Mouse (Mus musculus): Measurements from ENCODE around the gene Tefm. TPM values are rescaled to one million over a fixed set of nuclear protein-coding genes. Genes with fewer than 3 reads are reported as not detected.
A peak's percentile ranks its signal among the peaks of the same experiment; 100 is the strongest.

The Tefm gene
- polyA plus RNA-seq, 1 experiment from 2014 or later, result 22.6 TPM

DNA sequence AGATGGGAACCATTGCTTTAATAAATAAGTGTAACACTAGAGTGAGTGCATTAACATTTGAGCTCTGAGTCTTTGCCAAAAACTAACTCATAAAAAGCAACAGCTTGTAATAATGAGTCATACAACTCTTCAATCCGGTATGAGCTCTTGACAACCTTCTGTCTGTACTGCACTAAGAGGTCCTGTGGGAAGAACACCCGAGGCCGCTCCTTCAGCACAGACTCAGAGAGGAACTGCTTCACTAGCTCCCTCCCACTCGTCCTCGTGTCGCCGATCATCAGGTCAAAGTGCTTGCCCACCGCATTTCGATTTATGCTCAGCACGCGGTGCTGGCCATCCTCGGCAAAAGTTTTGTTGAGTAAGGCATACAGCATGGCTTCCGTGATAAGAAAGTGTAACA, 5.2 kb downstream of the Tefm start:
- Histone ChIP-seq H3K9ac (ENCODE audit: low read length) (no peak overlapping the region), H3K4me3 (replicated peaks; ENCODE audit: low read length) (no peak overlapping the region), H3K36me3 (ENCODE audit: control insufficient read depth, insufficient read depth, low read length) (peaks cover 7% of the 10 kb centered on the region; the same call in 1 of the 2 replicates), H3K4me2 (ENCODE audit: low read depth, low read length) (no peak overlapping the region), H3K27me3 (ENCODE audit: control insufficient read depth, insufficient read depth, low read length) (no peaks in the 10 kb centered on the region), H3K9me3 (replicated peaks; ENCODE audit: control insufficient read depth, low read length) (no peaks in the 10 kb centered on the region), H3K4me1 (ENCODE audit: control insufficient read depth, insufficient read depth, low read length) (no peaks in the 10 kb centered on the region), H3K27ac (ENCODE audit: low read length) (no peak overlapping the region)
- ATAC-seq (ENCODE audit: insufficient read depth, low FRiP score), result no peak
- 89% methylated on average over 13 of the region's 13 CpGs for WGBS

DNA sequence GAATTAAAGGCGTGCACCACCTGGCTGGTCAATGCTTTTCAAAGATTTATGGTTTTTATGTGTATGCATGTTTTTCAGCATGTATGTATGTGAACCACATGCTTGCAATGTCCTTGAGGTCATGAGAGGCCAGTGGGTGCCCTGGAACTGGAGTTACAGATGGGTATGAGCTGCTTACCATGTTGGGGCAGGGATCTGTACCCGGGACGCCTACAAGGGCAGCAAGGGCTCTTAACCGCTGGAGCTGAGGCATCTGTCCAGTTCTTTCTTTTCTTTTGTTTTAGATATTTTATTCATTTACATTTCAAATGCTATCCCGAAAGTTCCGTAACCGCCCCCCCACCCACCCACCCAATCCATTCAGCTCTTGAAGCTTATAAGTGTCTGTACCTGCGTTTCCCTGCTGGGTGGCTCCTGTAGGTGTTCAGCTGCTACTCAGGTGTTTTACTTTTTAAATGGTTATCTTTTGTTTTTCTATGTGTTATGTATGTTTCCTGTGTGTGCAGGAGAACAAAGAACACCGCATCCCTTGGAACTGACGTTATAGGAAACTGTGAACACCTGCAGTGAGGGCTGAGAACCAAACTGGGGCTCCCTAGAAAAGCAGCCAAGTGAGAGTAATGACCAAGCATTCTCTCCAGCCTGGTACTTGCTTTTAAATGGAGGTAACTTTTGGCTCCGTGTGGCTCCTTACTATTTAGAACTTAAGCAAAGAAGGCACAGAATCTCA, 5.9 kb downstream of the Tefm start:
- no peak overlapping the region for H3K9ac ChIP-seq (ENCODE audit: low read length)
- H3K36me3 ChIP-seq (ENCODE audit: control insufficient read depth, insufficient read depth, low read length), result peaks cover 7% of the 10 kb centered on the region; the same call in 1 of the 2 replicates
- no peaks in the 10 kb centered on the region for H3K27me3 ChIP-seq (ENCODE audit: control insufficient read depth, insufficient read depth, low read length)
- no peak overlapping the region for H3K4me3 ChIP-seq (replicated peaks; ENCODE audit: low read length)
- no peak overlapping the region for H3K27ac ChIP-seq (ENCODE audit: low read length)
- no peaks in the 10 kb centered on the region for H3K4me1 ChIP-seq (ENCODE audit: control insufficient read depth, insufficient read depth, low read length)
- no peak overlapping the region for H3K4me2 ChIP-seq (ENCODE audit: low read depth, low read length)
- H3K9me3 ChIP-seq (replicated peaks; ENCODE audit: control insufficient read depth, low read length), result no peaks in the 10 kb centered on the region
- ATAC-seq (ENCODE audit: insufficient read depth, low FRiP score), result no peak
- WGBS, result 88% methylated on average over 11 of the region's 11 CpGs

DNA sequence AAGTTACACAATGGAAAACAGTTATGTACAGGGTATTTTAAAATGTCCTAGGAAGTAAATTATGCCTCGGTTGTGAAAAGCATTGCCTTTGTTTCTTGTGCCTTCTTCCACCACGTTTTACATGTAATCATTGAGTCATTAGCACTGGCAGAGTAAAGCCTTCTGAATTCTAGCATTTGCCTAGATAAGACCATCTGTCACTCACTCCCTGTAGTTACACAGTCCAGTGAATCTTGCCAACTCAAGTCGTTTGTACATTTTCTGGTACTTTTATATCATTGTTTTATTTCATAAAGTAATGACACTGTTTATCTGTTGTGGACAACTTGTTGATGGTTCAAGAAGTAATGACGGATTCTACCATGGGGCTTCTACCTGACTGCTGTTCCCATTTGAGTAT, 7.2 kb downstream of the Tefm start:
- Histone ChIP-seq H3K4me3 (replicated peaks; ENCODE audit: low read length) (no peak overlapping the region), H3K27me3 (ENCODE audit: control insufficient read depth, insufficient read depth, low read length) (no peaks in the 10 kb centered on the region), H3K4me2 (ENCODE audit: low read depth, low read length) (no peak overlapping the region), H3K36me3 (ENCODE audit: control insufficient read depth, insufficient read depth, low read length) (peaks cover 7% of the 10 kb centered on the region; the same call in 1 of the 2 replicates), H3K9me3 (replicated peaks; ENCODE audit: control insufficient read depth, low read length) (no peaks in the 10 kb centered on the region), H3K9ac (ENCODE audit: low read length) (no peak overlapping the region), H3K4me1 (ENCODE audit: control insufficient read depth, insufficient read depth, low read length) (no peaks in the 10 kb centered on the region), H3K27ac (ENCODE audit: low read length) (no peak overlapping the region)
- no peak for ATAC-seq (ENCODE audit: insufficient read depth, low FRiP score)
- 74% methylated on average over 4 of the region's 4 CpGs for whole genome bisulfite sequencing

DNA sequence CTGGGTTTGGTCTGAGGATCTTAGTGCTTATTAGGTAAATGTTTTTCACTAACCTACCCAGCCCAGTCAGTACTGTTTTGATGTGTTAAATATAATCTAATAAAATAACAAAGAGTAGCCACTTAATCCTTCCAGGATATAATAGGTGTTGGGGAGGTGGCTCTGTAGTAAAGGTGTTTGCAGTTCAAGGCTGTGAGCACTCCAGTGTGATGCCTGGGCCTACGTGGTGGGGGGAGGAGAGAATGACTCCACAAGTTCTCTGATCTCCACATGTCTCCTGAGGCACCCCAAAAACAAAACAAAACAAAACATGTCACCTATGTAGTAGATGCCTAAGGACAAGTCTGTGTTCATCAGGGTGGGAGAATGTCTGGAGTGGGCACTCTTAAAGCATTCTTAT, 9.9 kb downstream of the Tefm start:
- no peaks in the 10 kb centered on the region for H3K4me1 ChIP-seq (ENCODE audit: control insufficient read depth, insufficient read depth, low read length)
- no peaks in the 10 kb centered on the region for H3K27me3 ChIP-seq (ENCODE audit: control insufficient read depth, insufficient read depth, low read length)
- no peak overlapping the region for H3K9ac ChIP-seq (ENCODE audit: low read length)
- H3K4me3 ChIP-seq (replicated peaks; ENCODE audit: low read length), result no peak overlapping the region
- H3K27ac ChIP-seq (ENCODE audit: low read length), result no peak overlapping the region
- no peaks in the 10 kb centered on the region for H3K9me3 ChIP-seq (replicated peaks; ENCODE audit: control insufficient read depth, low read length)
- peaks cover 7% of the 10 kb centered on the region; the same call in 1 of the 2 replicates for H3K36me3 ChIP-seq (ENCODE audit: control insufficient read depth, insufficient read depth, low read length)
- 74% methylated on average over 1 of the region's 1 CpGs for WGBS
- no peak for ATAC-seq (ENCODE audit: insufficient read depth, low FRiP score)
- H3K4me2 ChIP-seq (ENCODE audit: low read depth, low read length), result no peak overlapping the region

DNA sequence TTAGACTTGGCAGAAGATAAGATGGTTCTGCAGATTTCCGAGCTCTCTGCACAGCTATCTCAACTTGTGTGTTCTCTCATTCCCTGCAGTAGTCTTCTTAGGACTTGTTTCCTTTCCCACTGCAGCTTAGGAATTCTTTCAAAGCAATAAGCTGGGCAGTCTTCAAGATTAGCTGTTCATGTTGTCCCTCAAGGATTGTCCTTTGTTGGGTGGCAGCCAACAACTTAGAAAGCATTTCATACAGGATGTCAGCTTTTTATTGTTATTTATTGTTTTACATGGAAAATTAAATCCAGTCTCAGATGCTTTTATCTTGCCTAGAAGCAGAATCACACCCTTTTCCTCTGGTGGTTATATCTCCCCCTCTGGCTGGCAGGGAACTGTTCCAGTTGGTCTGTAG, 25.6 kb downstream of the Tefm start:
- H3K9me3 ChIP-seq (replicated peaks; ENCODE audit: control insufficient read depth, low read length), result no peaks in the 10 kb centered on the region
- H3K4me2 ChIP-seq (ENCODE audit: low read depth, low read length), result no peak overlapping the region
- WGBS, result 86% methylated on average over 1 of the region's 1 CpGs

DNA sequence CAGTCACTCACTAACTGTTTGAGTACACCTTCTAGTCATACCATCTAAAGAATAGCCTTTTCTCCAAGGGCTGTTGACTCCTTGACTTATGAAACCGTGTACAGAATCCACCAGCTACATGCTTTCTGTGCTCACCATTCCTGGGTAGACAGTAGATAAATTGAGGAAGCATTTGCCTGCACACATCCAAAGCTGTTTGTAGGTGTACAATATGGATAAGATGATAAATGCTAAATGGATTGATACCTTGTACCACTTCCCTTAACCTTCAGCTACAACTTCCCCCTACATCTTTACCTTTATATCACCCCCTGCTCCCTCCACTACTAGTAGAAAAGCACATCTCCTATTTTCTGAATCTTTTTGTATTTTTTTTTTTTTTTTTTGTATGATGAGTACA, 37.6 kb downstream of the Tefm start:
- Histone ChIP-seq H3K4me1 (ENCODE audit: control insufficient read depth, insufficient read depth, low read length) (no peaks in the 10 kb centered on the region), H3K9ac (ENCODE audit: low read length) (no peak overlapping the region), H3K4me3 (replicated peaks; ENCODE audit: low read length) (no peak overlapping the region), H3K36me3 (ENCODE audit: control insufficient read depth, insufficient read depth, low read length) (peaks cover 3% of the 10 kb centered on the region; the same call in 1 of the 2 replicates), H3K4me2 (ENCODE audit: low read depth, low read length) (no peak overlapping the region), H3K9me3 (replicated peaks; ENCODE audit: control insufficient read depth, low read length) (no peaks in the 10 kb centered on the region), H3K27ac (ENCODE audit: low read length) (no peak overlapping the region), H3K27me3 (ENCODE audit: control insufficient read depth, insufficient read depth, low read length) (no peaks in the 10 kb centered on the region)
- 72% methylated on average over 1 of the region's 1 CpGs for WGBS
- no peak for ATAC-seq (ENCODE audit: insufficient read depth, low FRiP score)

More for the DNA sequence above, 25.6 kb downstream of the Tefm start:
- Histone ChIP-seq H3K27me3 (ENCODE audit: control insufficient read depth, insufficient read depth, low read length) (no peaks in the 10 kb centered on the region), H3K36me3 (ENCODE audit: control insufficient read depth, insufficient read depth, low read length) (peaks cover 9% of the 10 kb centered on the region; the same call in 1 of the 2 replicates), H3K9ac (ENCODE audit: low read length) (no peak overlapping the region), H3K4me3 (replicated peaks; ENCODE audit: low read length) (no peak overlapping the region), H3K4me1 (ENCODE audit: control insufficient read depth, insufficient read depth, low read length) (no peaks in the 10 kb centered on the region), H3K27ac (ENCODE audit: low read length) (no peak overlapping the region)
- no peak for ATAC-seq (ENCODE audit: insufficient read depth, low FRiP score)

DNA sequence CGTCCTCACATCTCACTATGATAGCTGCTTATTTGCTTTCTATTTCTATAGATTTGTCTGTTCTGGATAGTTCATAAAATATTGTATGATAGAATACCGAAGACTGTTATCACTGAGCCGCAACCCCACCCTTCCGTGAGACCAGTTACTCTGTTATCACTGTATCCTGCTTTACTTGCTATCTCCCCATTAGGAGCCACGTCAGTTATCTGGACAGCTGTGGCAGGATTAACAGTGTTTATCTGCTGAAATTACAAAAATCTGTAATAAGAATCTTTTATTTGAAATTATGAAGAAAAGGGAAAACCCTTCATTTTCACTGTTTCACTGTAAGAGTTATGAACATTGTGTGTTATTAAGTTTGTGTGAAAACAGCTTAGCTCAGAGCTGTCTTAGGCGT, 40.7 kb downstream of the Tefm start:
- Histone ChIP-seq H3K4me1 (ENCODE audit: control insufficient read depth, insufficient read depth, low read length) (no peaks in the 10 kb centered on the region), H3K9ac (ENCODE audit: low read length) (no peak overlapping the region), H3K27ac (ENCODE audit: low read length) (no peak overlapping the region), H3K27me3 (ENCODE audit: control insufficient read depth, insufficient read depth, low read length) (no peaks in the 10 kb centered on the region), H3K9me3 (replicated peaks; ENCODE audit: control insufficient read depth, low read length) (no peaks in the 10 kb centered on the region), H3K4me2 (ENCODE audit: low read depth, low read length) (no peak overlapping the region), H3K36me3 (ENCODE audit: control insufficient read depth, insufficient read depth, low read length) (peaks cover 3% of the 10 kb centered on the region; the same call in 1 of the 2 replicates), H3K4me3 (replicated peaks; ENCODE audit: low read length) (no peak overlapping the region)
- WGBS, result 83% methylated on average over 6 of the region's 6 CpGs
- no peak for ATAC-seq (ENCODE audit: insufficient read depth, low FRiP score)

DNA sequence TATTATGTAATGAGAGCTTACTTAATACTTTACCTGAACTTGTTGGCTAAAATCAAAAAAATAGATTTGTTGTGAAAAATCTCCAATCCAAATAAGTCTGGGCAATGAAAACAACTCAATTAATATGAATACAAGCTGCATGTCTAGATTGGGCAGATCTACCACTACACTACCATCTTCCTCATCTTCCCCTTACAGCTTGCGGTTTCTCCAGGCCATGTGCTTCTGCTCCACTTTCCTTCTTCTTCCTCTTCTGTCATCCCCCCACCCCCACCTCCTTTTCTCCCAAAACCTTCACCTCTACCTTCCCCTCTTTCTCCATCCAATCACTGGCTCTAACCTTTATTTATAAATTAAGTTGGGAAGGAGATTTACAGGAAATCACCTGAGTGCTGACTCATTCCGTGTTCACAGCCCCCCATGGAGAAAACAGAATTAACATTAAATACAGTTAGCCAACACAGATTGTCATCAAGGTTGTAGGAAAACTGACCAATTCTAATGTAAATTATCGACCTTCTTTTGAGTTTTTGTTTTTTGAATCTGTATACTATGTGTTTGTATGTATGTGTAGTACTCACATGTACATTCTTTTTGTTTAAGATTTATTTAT, 43.4 kb downstream of the Tefm start:
- no peak overlapping the region for H3K27ac ChIP-seq (ENCODE audit: low read length)
- no peak overlapping the region for H3K4me2 ChIP-seq (ENCODE audit: low read depth, low read length)
- WGBS, result 89% methylated on average over 3 of the region's 3 CpGs
- ATAC-seq (ENCODE audit: insufficient read depth, low FRiP score), result no peak
- H3K27me3 ChIP-seq (ENCODE audit: control insufficient read depth, insufficient read depth, low read length), result no peaks in the 10 kb centered on the region
- H3K4me3 ChIP-seq (replicated peaks; ENCODE audit: low read length), result no peak overlapping the region
- H3K9me3 ChIP-seq (replicated peaks; ENCODE audit: control insufficient read depth, low read length), result no peaks in the 10 kb centered on the region
- no peaks in the 10 kb centered on the region for H3K4me1 ChIP-seq (ENCODE audit: control insufficient read depth, insufficient read depth, low read length)
- no peak overlapping the region for H3K9ac ChIP-seq (ENCODE audit: low read length)
- H3K36me3 ChIP-seq (ENCODE audit: control insufficient read depth, insufficient read depth, low read length), result peaks cover 3% of the 10 kb centered on the region; the same call in 1 of the 2 replicates

DNA sequence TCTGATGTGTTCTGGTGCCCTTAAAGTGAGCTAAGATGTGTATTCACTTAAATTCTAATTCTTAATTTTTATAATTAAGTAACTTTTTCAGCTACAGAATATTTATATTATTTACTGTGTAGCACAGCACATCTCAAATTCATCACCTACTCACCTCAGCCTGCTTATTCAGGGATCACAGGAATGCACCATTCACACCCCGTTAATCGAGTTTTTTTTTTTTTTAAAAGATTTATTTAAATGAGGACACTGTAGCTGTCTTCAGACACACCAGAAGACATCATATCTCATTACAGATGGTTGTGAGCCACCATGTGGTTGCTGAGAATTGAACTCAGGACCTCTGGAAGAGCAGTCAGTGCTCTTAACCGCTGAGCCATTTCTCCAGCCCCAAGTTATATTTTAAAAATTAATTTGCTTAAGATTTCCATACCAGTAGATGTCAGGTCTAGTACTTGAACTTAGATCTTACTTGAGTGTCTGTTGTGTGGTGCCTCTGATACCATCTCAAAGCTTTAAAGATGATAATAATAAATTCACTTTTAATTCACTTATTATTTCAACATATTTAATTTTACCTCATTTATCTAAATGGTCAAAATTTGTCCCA, 51.3 kb downstream of the Tefm start:
- 48% methylated on average over 3 of the region's 3 CpGs for WGBS
- Histone ChIP-seq H3K4me1 (ENCODE audit: control insufficient read depth, insufficient read depth, low read length) (peaks cover 10% of the 10 kb centered on the region), H3K9me3 (replicated peaks; ENCODE audit: control insufficient read depth, low read length) (no peaks in the 10 kb centered on the region), H3K36me3 (ENCODE audit: control insufficient read depth, insufficient read depth, low read length) (no peaks in the 10 kb centered on the region), H3K27me3 (ENCODE audit: control insufficient read depth, insufficient read depth, low read length) (no peaks in the 10 kb centered on the region), H3K4me3 (replicated peaks; ENCODE audit: low read length) (peak overlapping the region; percentile 99), H3K27ac (ENCODE audit: low read length) (no peak overlapping the region), H3K9ac (ENCODE audit: low read length) (no peak overlapping the region), H3K4me2 (ENCODE audit: low read depth, low read length) (peak overlapping the region; percentile 64)
- no peak for ATAC-seq (ENCODE audit: insufficient read depth, low FRiP score)

All from stomach, embryonic 16.5 days (tissue).